Mouse (Mus musculus) forebrain, embryonic 15.5 days (tissue): ENCODE data around the gene Krtap24-1. TPM values are rescaled to one million over a fixed set of nuclear protein-coding genes. Genes with fewer than 3 reads are reported as not detected.

Source experiments
- ATAC-seq: fragments of 200-750 bp; cut with Nextera tagmentation; replicated peaks from 2 replicates; pipeline ENCODE4 v1.8.0; 2017; ENCODE audit warnings: mild to moderate bottlenecking, moderate TSS enrichment, moderate library complexity
- H3K27ac ChIP-seq: fragments of 300-500 bp; sonication (generic); replicated peaks from 2 replicates; pipeline ENCODE4 v1.5.1; 2015; ENCODE audit warnings: mild to moderate bottlenecking, inconsistent platforms
- H3K27me3 ChIP-seq: fragments of 300-500 bp; sonication (generic); 2 replicates; pipeline ENCODE4 v1.6.1; 2015; ENCODE audit warnings: inconsistent platforms
- H3K36me3 ChIP-seq: fragments of 300-500 bp; sonication (generic); 2 replicates; pipeline ENCODE4 v1.6.1; 2015; ENCODE audit warnings: mild to moderate bottlenecking, inconsistent platforms
- H3K4me1 ChIP-seq: fragments of 300-500 bp; sonication (generic); 2 replicates; pipeline ENCODE4 v1.6.1; 2015; ENCODE audit warnings: inconsistent platforms
- H3K4me2 ChIP-seq: fragments of 300-500 bp; sonication (generic); replicated peaks from 2 replicates; pipeline ENCODE4 v1.6.1; 2015; ENCODE audit warnings: mild to moderate bottlenecking, inconsistent platforms
- H3K4me3 ChIP-seq: fragments of 300-500 bp; sonication (generic); 2 replicates; pipeline ENCODE4 v1.5.1; 2015; ENCODE audit warnings: mild to moderate bottlenecking, inconsistent platforms
- H3K9ac ChIP-seq: fragments of 300-500 bp; sonication (generic); replicated peaks from 2 replicates; pipeline ENCODE4 v1.6.1; 2015; ENCODE audit warnings: mild to moderate bottlenecking, inconsistent platforms
- H3K9me3 ChIP-seq: fragments of 300-500 bp; sonication (generic); 2 replicates; pipeline ENCODE4 v1.6.1; 2016; ENCODE audit warnings: inconsistent platforms
- WGBS: fragments of 180-500 bp; shearing (Covaris S2); methylation state at CpG from one replicate; pipeline ENCODE4 v1.1.7; 2015; ENCODE audit warnings: mixed read lengths; 5-methylcytosine and 5-hydroxymethylcytosine counted together
- polyA plus RNA-seq: library from polyadenylated mRNA; unstranded; fragments of >200 nt; fragmentation: Nextera tagmentation; extraction: Ambion mirVana; gene quantifications from 2 replicates; pipeline ENCODE4 v1.2.1, GENCODE M21; 2015

Krtap24-1 gene
- polyA plus RNA-seq, result not detected in 2 replicates

GRCm38 (mm10) chr16:88611922-88612321, at the start of gene Krtap24-1:
TSS of gene Krtap24-1 (minus strand) at chr16:88612279.
- no peaks in the 10 kb centered on the region for H3K27me3 ChIP-seq
- no peak within 1 kb of the TSS for H3K4me2 ChIP-seq
- ATAC-seq, result no peak
- no peak within 1 kb of the TSS for H3K4me3 ChIP-seq
- 93% methylated on average over 8 of the region's 8 CpGs for WGBS
- no peaks in the 10 kb centered on the region for H3K9me3 ChIP-seq
- H3K27ac ChIP-seq, result no peak within 1 kb of the TSS
- no peaks in the 10 kb centered on the region for H3K4me1 ChIP-seq
- H3K9ac ChIP-seq, result no peak within 1 kb of the TSS
- no peaks in the 10 kb centered on the region for H3K36me3 ChIP-seq

DNA sequence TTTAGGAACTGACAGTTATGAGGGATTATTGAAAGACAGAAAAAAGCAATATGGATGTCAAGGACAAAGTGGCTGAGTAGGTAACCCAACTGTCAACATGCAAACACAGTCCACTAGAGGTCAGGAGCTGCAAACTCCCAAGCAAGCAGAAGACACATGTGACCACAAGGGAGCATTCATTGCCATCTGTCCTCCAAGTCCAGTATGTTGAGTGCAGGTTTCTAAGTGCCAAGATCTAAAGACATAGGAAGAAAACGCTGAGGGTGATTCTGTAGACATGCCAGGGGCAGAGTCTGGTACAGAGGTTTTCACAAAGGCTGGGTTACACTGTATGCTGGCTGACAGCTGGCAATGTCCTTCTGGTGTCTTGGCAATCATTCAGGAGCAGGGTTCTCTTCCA, 45.3 kb upstream of the Krtap24-1 start:
- Histone ChIP-seq H3K9ac (no peak overlapping the region), H3K4me2 (no peak overlapping the region), H3K27me3 (no peaks in the 10 kb centered on the region), H3K4me3 (no peak overlapping the region), H3K36me3 (no peaks in the 10 kb centered on the region), H3K27ac (no peak overlapping the region), H3K9me3 (no peaks in the 10 kb centered on the region), H3K4me1 (no peaks in the 10 kb centered on the region)
- ATAC-seq, result 0 out of 2 replicates have a peak, but pooled peaks have one; percentile 51
- whole genome bisulfite sequencing, result 45% methylated on average over 1 of the region's 1 CpGs

- Histone ChIP-seq H3K4me1 (no peaks in the 10 kb centered on the region), H3K27ac (no peak overlapping the region), H3K36me3 (no peaks in the 10 kb centered on the region), H3K9me3 (no peaks in the 10 kb centered on the region), H3K4me2 (no peak overlapping the region), H3K9ac (no peak overlapping the region), H3K4me3 (no peak overlapping the region), H3K27me3 (no peaks in the 10 kb centered on the region)
- WGBS, result 67% methylated on average over 2 of the region's 2 CpGs
- no peak for ATAC-seq
These were observed 39.9 kb upstream of the Krtap24-1 start for GRCm38 (mm10) chr16:88651952-88652351.

DNA sequence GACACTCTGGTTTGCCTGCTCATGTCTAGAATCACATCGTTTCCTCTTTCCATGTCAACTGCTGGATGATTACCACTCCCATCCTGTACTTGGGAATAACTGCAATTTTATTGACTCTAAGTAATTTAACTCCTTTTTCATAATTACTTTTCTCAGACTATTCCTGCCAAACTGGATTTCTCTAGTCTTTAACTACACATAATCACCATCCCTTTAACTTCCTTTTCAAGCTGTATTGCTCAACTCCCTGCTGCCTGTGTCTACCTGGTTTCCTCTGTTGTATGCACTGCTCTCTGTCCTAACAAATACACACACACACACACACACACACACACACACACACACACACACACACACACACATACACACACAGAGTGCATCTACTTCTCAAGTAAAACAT, 39.0 kb upstream of the Krtap24-1 start:
- 85% methylated on average over 1 of the region's 1 CpGs for WGBS
- Histone ChIP-seq H3K27ac (no peak overlapping the region), H3K4me2 (no peak overlapping the region), H3K9ac (no peak overlapping the region), H3K4me1 (no peaks in the 10 kb centered on the region), H3K4me3 (no peak overlapping the region), H3K36me3 (no peaks in the 10 kb centered on the region), H3K27me3 (no peaks in the 10 kb centered on the region), H3K9me3 (no peaks in the 10 kb centered on the region)
- no peak for ATAC-seq

GRCm38 (mm10) chr16:88647358-88647846, 35.3 kb upstream of the Krtap24-1 start, which contains the start of gene Krtap26-1:
TSS of gene Krtap26-1 (minus strand) at chr16:88647796.
- H3K27ac ChIP-seq, result no peak within 1 kb of the TSS
- H3K4me2 ChIP-seq, result no peak within 1 kb of the TSS
- H3K9ac ChIP-seq, result no peak within 1 kb of the TSS
- 87% methylated on average over 10 of the region's 10 CpGs for WGBS
- no peaks in the 10 kb centered on the region for H3K27me3 ChIP-seq
- no peaks in the 10 kb centered on the region for H3K36me3 ChIP-seq
- H3K4me1 ChIP-seq, result no peaks in the 10 kb centered on the region
- no peak within 1 kb of the TSS for H3K4me3 ChIP-seq
- H3K9me3 ChIP-seq, result no peaks in the 10 kb centered on the region
- ATAC-seq, result no peak

GRCm38 (mm10) chr16:88646366-88647111, 34.5 kb upstream of the Krtap24-1 start:
- H3K9me3 ChIP-seq, result no peaks in the 10 kb centered on the region
- no peaks in the 10 kb centered on the region for H3K36me3 ChIP-seq
- no peaks in the 10 kb centered on the region for H3K4me1 ChIP-seq
- 75% methylated on average over 8 of the region's 8 CpGs for WGBS
- no peaks in the 10 kb centered on the region for H3K27me3 ChIP-seq
- no peak overlapping the region for H3K27ac ChIP-seq
- no peak overlapping the region for H3K4me3 ChIP-seq
- no peak for ATAC-seq
- no peak overlapping the region for H3K4me2 ChIP-seq
- H3K9ac ChIP-seq, result no peak overlapping the region

DNA sequence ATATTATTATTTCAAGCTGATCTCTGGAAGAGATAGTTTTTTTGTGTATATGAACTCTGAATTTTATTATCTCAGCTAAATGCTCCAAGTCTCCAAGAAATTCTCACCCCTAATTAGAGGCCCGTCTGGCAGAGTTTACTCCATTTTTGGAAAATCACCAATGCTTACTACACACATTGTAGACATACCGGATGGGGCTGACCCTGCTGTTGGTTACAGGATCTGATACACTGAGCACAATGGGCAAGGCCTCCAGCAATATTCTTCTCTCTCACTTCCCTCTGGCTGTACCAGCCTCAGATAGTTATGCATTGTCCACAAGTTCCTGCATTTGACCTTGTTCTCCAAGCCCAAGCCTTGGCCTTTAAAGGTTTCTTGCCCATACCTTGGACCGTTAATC, 28.0 kb upstream of the Krtap24-1 start:
- H3K27me3 ChIP-seq, result no peaks in the 10 kb centered on the region
- H3K27ac ChIP-seq, result no peak overlapping the region
- H3K4me3 ChIP-seq, result no peak overlapping the region
- no peak overlapping the region for H3K4me2 ChIP-seq
- 54% methylated on average over 3 of the region's 3 CpGs for WGBS
- 0 out of 2 replicates have a peak, but pooled peaks cover 3% of the 10 kb centered on the region for H3K4me1 ChIP-seq
- H3K9ac ChIP-seq, result no peak overlapping the region
- H3K36me3 ChIP-seq, result no peaks in the 10 kb centered on the region
- H3K9me3 ChIP-seq, result no peaks in the 10 kb centered on the region
- ATAC-seq, result peak; percentile 74

DNA sequence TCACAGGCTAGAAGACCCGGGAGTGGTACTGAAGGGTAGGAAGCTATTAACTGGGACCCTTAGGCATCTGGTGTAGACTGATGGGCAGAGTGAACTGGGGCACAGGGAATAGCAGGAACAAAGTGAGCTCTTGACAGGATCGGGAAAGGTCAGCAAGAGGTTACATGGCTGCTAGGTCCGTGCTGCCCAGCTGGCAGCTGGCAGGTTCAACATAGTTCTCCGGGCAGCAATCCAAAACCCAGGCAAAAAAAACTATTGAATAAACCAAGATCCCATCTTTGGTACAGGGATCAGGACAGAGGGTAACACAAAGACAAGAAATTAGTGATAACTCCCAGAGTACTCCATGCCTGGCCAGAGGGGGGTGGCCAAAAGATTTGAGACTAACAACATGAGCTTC, 23.1 kb upstream of the Krtap24-1 start:
- H3K4me1 ChIP-seq, result 0 out of 2 replicates have a peak, but pooled peaks cover 4% of the 10 kb centered on the region
- 53% methylated on average over 4 of the region's 4 CpGs for WGBS
- ATAC-seq, result peak; percentile 70
- no peaks in the 10 kb centered on the region for H3K27me3 ChIP-seq
- no peak overlapping the region for H3K4me2 ChIP-seq
- H3K4me3 ChIP-seq, result no peak overlapping the region
- no peak overlapping the region for H3K27ac ChIP-seq
- H3K9ac ChIP-seq, result no peak overlapping the region
- H3K36me3 ChIP-seq, result no peaks in the 10 kb centered on the region
- no peaks in the 10 kb centered on the region for H3K9me3 ChIP-seq

- Histone ChIP-seq H3K4me2 (no peak overlapping the region), H3K27me3 (no peaks in the 10 kb centered on the region), H3K9ac (no peak overlapping the region), H3K4me1 (0 out of 2 replicates have a peak, but pooled peaks cover 4% of the 10 kb centered on the region), H3K9me3 (no peaks in the 10 kb centered on the region), H3K36me3 (no peaks in the 10 kb centered on the region), H3K27ac (no peak overlapping the region), H3K4me3 (no peak overlapping the region)
- ATAC-seq, result no peak
- WGBS, result 86% methylated on average over 4 of the region's 4 CpGs
These were observed 19.4 kb upstream of the Krtap24-1 start for GRCm38 (mm10) chr16:88631474-88631873.

GRCm38 (mm10) chr16:88627566-88627965, 15.5 kb upstream of the Krtap24-1 start, which contains the start of gene 2310079G19Rik:
TSS of gene 2310079G19Rik (minus strand) at chr16:88627666.
- H3K4me1 ChIP-seq, result no peaks in the 10 kb centered on the region
- no peak for ATAC-seq

GRCm38 (mm10) chr16:88612712-88613111, 633 bp upstream of the Krtap24-1 start:
- ATAC-seq, result no peak
- no peaks in the 10 kb centered on the region for H3K9me3 ChIP-seq
- WGBS, result 61% methylated on average over 4 of the region's 4 CpGs
- H3K27ac ChIP-seq, result no peak overlapping the region
- H3K36me3 ChIP-seq, result no peaks in the 10 kb centered on the region
- no peaks in the 10 kb centered on the region for H3K27me3 ChIP-seq
- H3K9ac ChIP-seq, result no peak overlapping the region
- no peak overlapping the region for H3K4me3 ChIP-seq
- H3K4me2 ChIP-seq, result no peak overlapping the region
- no peaks in the 10 kb centered on the region for H3K4me1 ChIP-seq

More at GRCm38 (mm10) chr16:88627566-88627965, 15.5 kb upstream of the Krtap24-1 start, which contains the start of gene 2310079G19Rik:
- Histone ChIP-seq H3K9me3 (no peaks in the 10 kb centered on the region), H3K4me2 (no peak within 1 kb of the TSS), H3K4me3 (no peak within 1 kb of the TSS), H3K36me3 (no peaks in the 10 kb centered on the region), H3K27me3 (no peaks in the 10 kb centered on the region), H3K9ac (no peak within 1 kb of the TSS), H3K27ac (no peak within 1 kb of the TSS)
- 93% methylated on average over 4 of the region's 4 CpGs for WGBS

DNA sequence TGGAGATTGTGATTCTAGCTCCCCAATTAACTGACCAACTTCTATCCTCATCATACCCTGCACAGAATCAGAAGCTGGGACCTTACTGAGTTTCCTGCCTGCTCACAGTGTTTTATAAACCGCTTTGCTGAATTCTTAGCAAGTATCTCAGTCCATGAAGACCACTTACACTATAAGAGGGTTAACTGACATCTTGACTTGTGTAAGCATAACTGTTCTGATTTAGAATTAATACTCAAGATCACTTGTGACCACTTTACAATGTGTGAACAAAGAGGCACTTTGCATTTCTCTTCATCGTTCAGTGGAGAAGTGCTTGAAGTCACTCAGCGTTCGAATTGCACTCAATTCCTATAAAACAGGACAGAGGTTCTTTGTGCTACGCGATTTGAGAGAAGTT, 7.5 kb downstream of the Krtap24-1 start:
- Histone ChIP-seq H3K4me3 (no peak overlapping the region), H3K27ac (no peak overlapping the region), H3K9me3 (no peaks in the 10 kb centered on the region), H3K9ac (no peak overlapping the region), H3K27me3 (no peaks in the 10 kb centered on the region), H3K4me1 (no peaks in the 10 kb centered on the region), H3K4me2 (no peak overlapping the region), H3K36me3 (no peaks in the 10 kb centered on the region)
- WGBS, result 75% methylated on average over 6 of the region's 6 CpGs
- ATAC-seq, result no peak
